Mouse (Mus musculus) liver, embryonic 14.5 days (tissue): ENCODE results near the gene Arid1b.

ENCODE experiments used
- CTCF ChIP-seq: IDR thresholded peaks from 2 replicates; pipeline ENCODE4 v1.5.1; 2016; ENCODE audit warnings: antibody characterized with exemption, low read depth, control low read depth
- EP300 ChIP-seq: IDR thresholded peaks from 2 replicates; pipeline ENCODE4 v1.6.1; 2016; ENCODE audit warnings: antibody characterized with exemption, low read depth

- TF ChIP-seq EP300 (no peak), CTCF (no peak)
Observed at GRCm38 (mm10) chr17:5061183-5061582, 67.1 kb downstream of the Arid1b start.
